Mouse (Mus musculus) T-helper 17 cell (primary cell): ENCODE data around the gene Nuak1.
"Not testable (repeated sequence)": the region's sequence is repeated elsewhere in the genome, so short reads cannot be mapped to it uniquely, and the experiment has no call there.

ENCODE experiments used
- in situ Hi-C, 2 experiments: fragments of 300-600 bp; cut with MboI, MseI; formaldehyde crosslinking; loops; 1 replicate in 1 of 2; 2 replicates in 1 of 2; pipeline ENCODE4 v1.15.1; 2025; ENCODE audit warnings: high pct_unique_total_duplicates in 2 of 2

Gene Nuak1

DNA sequence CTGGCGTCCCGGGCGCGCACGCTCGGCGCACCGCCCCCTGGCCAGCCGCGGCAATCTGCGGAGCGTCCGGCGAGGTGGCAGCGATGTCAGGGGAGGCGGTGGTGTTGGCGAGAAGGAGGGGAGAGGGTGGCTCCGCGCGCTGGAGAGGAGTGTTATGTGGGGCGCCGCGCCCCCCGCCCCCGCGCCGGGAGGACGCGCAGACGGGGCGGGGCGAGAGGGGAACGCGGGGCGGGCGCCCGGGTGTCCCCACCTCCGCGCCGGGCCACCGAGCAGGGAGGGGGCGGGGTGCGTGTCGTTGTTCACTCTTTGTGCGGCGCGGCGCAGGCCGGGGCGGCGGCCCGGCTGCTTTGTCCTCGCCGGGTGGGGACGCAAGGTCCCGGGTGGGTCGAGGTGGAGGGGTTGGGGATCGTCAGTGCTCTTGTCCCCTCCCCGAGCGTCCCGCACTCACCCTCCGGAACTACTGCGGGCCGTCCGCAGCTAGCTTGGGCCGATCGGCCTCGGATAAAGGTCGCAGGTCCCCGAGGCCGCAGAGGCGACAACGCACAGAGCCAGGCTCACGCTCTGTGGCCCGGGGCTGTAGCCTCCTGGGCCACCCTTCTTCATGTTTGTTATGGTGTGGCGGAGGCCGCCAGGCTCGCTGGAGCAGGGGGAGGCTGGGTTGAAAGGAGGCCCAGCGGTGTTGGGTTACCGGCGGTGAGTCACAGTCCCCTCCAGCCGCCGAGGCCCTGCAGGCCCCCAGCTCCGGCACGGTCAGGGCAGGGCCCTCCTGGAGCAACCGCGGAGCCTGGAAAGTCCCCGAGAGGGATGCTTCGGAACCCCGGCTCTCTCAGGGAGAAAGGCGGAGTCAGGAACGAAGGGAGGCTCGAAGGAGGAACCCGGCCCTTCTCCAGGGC lies at the start of gene Nuak1:
Nuak1 (minus strand) TSS at position 57 of the 893 bp plus-strand sequence.
- in situ Hi-C loops, result no loop called here

DNA sequence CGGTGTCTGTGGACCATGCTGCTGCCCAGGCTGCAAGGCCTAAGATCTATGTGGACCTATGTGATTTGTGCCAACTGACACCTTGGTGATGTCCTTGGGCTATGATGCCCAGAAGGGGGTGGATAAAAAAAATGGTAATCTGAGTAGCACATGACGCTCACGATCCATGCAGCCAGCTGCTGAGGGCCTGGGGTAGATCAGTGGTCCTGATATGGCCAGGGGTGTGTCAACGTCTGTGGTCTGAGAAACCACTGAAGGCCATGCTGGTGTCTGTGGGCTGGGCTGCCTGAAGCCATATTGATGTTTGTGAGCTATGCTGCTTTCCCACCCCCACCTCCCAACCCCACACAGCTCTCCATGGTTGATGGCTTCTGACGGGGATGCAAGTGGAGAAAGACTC lies 49.7 kb upstream of the Nuak1 start:
- in situ Hi-C loops, result no loop called here

DNA sequence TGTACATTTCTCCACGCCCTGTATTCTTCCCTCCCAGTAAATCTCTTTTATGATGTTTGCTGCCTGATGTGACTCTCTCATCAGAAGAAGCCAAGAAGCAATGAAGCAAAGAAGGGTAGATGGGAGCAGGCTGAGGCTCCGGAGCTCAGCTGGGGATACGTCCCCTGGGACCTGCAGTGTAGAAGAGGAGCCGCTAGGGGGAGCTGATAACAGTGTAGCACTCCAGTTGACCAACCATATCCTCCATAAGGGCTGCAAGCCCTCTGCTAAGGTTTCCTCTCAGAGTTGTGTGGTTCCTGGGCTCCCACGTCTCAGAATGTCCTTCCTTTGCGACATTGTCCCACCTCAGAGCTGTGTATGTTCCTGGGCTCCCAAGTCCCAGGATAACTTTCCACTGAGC lies 47.9 kb upstream of the Nuak1 start:
- in situ Hi-C loops, result no loop called here

DNA sequence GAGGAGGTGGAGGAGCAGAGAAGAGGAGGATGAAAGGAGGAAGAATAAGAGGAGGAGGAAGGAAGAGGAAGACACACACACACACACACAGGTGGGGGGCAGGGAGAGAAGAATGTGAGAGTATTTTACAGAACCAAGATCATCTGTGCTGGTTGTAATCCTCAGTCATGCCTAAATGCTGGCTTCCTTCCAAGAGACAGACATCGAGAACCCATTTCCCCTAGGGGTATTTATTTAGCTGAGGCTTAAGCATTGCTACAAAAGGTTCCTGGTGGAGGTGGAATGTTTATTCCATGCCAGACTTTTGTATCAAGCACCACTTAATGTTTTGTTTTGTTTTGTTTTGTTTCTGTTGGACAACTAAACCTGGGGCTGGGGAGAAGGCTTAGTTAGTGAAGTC lies 44.3 kb upstream of the Nuak1 start:
- in situ Hi-C loops, result no loop called here

DNA sequence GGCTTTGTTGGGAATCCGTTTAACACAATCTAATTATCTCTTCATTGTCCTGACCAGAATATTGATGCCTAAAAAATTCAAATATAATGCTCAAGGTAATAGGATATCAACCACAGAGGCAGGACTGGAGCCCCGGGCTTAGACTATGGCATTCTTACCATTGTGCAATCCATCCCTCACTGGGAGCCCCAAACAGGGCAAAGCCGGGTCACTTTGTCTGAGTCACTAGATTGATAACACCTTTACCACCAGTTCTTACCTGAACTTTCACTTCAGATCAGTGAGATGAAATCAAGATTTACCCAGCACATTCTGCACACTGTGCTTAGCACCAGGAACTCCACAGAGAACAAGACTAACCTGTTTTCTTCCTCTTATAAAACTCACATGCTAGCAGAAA lies 43.2 kb upstream of the Nuak1 start:
- in situ Hi-C loops, result no loop called here

DNA sequence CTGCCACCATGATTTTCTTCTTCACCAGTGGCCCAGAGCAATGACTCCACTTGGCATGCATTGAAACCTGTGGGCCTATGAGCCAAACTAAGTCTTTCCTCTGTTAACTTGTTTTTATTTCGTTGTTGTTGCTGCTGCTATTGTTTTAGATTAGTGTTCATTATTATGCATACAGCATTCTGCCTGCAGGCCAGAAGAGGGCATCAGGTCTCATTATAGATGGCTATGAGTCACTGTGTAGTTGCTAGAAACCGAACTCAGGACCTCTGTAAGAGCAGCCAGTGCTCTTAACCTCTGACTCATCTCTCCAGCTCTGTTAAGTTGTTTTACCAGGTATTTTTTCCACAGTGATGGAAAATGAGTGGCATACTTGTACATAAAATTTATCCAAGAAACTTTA lies 42.7 kb upstream of the Nuak1 start:
- in situ Hi-C loops, result no loop called here

DNA sequence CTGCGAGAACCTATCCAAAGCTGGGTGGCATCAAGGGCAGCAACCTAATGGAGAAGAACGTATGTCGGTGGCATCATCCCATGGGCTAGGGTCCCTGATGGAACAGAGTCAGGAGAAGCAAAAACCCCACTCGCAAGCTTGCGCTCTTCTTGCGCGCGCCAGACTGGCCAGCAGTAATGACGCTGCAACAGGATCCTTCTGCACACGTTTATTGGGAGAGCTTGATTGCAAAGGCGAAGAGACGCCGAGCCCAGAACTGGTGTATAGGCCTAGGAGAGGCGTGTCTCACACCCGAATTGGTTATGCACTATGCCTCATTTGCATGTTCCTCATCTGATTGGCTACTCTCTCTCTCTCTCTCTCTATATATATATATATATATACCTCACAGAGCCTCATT lies 42.0 kb upstream of the Nuak1 start:
- in situ Hi-C loops, result not testable (repeated sequence)

DNA sequence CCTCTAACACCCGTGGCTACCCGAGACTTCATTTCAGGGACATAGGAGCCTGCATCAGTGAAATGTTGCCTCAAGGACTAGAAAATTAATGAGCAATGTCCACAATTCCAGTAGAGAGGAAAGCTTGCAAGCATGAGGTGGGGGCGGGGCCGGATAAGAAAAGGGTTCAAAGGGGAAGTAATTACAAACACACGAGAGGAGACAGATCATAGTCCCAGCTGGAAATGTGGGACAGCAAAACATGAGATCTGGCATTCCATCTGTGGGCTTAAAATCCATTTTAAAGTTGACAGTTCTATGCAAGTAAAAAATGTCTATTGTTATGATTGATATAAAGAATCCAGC lies 40.9 kb upstream of the Nuak1 start:
- in situ Hi-C loops, result no loop called here

DNA sequence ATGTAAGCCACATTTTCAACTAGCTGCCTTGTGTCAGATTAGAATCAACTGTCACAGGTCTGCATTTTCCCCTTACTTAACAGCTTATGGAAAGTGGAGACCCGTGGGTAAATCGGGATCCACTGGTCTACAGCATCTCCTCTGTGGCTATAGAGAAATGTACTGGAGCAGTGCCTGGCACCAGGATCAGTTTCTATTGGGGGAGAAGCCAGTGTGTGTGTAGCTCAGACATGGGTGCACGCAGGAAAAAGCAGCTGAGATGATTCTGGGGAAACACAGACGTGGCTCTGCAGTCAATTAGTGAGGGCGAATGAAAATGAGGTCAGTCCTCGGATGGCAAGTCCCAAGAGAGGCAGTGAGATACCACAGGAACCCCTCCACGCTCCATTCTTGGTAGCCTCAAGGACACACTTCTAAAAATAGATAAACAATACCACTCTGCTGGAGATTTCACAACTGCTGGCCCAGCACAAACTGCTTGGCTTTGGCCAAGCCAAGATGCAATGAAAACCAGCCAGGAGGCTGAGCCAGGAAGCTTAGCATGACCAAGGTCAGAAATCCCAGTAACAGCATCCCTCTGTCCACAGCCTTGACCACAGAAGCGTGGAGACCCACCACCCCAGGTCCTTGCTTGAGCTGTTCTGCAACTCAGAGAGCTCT lies 40.4 kb upstream of the Nuak1 start:
- in situ Hi-C loops, result no loop called here

DNA sequence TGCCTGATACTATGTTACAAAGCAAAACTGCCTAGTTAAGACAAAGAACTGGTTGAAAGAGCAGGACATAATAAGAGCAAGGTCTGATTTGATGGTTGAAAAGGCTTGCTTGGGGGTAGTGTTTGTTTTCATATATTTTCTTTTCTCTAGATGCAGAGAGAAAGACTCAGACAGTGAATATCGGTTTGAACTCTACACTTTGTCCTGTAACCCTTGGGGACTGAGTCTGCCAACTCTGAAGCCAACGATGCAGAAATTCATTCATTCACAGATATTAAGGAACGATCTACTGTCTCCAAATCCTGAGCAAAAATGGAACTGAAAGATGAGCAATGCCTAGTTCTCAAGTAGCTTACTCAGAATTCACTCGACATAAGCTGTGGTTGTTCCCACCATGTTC lies 39.7 kb upstream of the Nuak1 start:
- in situ Hi-C loops, result no loop called here

DNA sequence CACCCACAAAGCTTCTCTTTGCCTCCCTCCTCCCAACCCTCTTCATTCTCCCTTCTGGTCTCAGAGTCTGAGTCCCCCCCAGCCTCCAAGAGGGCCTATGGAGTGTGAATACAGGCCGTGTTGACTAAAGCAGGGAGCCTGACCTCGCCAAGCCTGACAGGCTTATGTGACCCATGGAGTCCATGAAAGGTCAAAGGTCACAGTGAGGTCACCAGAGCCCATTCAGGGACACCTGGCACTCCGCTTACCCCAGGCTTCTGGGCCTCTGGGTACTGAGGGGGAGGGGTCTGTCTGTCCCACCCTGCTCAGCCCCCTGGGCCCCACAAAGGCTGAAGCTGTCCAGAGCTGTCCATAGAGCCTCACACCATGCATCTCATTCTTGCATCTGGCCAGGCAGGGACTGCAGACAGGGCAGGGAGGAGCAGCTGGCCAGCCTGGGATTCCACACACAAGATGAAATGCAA lies 37.2 kb upstream of the Nuak1 start:
- in situ Hi-C loops, result no loop called here

DNA sequence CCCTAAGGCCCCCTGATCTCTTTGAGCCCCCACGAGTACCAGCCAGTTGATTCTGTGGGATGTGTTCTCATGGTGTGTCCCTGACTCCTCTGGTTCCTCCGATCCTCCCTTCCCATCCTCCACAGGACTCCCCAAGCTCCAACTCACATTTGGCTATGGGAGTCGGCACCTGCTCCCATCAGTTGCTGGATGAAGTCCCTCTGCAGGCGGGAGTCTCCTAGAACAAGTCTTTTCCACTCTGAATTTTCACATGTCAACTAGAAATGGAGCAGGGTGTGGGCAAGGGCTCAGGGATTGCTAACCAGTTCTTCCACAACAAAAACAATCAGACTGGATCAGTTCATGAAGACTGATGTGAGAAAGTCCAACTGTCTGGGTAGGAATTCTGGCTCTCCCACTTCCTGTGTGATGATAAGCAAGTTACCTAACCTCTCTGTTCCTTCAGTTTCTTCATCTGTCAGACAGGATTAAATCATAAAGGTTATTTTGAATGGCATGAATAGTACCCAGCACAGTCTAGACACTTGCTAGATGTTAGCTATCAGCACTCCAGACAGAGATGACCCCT lies 36.7 kb upstream of the Nuak1 start:
- in situ Hi-C loops, result no loop called here

DNA sequence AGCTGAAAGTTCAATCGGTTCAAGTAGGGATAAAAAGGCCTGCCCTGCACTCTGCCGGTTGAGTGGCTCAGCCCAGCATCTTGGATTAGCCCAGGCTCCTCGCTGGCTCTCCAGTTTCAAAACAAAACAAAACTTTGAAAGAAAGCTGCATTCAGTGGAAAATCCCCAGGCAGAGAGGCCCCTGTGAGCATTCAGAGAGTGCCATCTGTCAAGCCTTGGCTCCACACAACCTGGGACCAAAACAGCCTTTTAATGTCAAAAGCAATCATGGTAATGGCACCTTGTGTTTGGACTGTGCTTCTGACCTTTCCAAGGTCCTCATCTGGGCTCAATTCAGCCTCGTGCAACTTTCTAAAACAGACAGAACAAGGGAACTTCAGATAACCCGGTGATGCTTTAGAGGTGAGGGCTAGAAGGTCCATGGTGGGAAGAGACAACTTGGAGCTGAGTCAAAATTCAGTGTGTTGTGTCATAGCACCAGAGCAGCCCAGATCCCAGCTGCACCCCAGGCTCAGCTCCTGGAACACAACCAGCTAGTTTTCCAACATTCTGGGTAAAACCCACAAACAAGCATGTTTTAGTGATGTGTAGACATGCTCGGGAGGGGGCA lies 27.3 kb upstream of the Nuak1 start:
- in situ Hi-C loops, result no loop called here

DNA sequence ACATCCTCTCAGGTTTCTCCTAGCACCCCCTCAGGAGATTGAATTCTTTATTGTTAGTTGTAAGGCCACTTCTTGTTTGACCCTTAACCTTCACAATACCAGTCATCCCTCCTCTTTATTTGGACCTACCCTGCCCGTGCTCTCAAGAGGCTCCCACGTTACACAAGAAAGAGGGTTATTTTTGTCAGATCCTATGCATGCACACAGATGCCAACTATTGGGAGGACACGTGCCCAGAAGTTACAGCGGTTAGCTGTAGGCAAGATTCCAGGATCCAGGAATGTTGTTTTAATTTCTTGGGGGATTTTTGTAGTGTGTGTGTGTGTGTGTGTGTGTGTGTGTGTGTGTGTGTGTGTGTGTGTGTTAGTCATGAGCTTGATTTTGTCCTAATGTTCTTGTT lies 25.1 kb upstream of the Nuak1 start:
- in situ Hi-C loops, result no loop called here

DNA sequence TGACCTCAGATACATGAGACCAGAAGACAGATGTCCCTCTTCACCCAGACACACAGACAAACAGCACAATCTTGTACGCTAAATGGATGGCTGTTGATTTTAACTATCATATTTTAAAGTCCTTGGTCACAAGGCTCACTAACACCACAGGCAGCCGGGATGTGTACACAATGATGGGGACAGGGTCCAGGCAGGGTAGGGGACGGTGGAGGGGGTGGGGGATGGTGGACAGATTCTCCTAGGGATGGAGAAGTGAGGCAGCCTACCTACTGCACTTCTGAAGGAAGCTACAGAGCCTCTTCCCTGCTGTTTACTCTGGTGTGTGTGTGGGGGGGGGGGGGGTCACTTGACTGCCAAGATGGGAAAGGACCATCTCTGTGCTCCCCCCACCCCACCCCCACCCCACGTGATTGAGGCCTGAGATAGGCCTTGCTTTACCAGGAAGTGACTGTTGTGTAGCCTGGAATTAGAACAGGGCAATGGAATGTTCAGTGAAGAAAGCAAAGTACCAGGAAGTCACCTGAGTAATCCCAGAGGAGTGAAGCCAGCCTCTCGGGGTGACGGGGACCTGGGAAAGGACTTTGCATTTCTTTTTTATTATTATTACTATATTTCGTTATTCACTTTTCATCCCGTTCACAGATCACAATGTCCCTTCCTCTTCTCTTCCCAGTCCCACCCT lies 20.2 kb upstream of the Nuak1 start:
- in situ Hi-C loops, result no loop called here

DNA sequence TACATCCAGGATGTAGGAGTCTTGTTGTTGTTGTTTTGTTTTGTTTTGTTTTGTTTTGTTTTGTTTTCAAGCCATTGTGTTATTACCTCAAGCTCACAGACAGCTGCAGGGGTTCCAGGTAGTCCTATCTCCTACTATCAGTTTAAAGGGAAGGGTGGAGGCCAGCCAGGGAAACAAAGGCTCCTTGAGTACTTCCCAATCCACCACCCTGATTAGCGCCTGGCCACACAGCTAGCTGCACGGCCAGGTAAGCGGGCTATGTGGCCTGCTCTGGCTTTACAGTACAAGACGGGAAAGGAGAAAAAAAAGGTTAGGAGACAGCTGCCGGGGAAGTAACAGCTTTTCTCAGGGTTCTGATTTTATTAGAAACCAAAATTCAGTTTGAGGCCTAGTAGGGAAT lies 17.7 kb upstream of the Nuak1 start:
- in situ Hi-C loops, result no loop called here

DNA sequence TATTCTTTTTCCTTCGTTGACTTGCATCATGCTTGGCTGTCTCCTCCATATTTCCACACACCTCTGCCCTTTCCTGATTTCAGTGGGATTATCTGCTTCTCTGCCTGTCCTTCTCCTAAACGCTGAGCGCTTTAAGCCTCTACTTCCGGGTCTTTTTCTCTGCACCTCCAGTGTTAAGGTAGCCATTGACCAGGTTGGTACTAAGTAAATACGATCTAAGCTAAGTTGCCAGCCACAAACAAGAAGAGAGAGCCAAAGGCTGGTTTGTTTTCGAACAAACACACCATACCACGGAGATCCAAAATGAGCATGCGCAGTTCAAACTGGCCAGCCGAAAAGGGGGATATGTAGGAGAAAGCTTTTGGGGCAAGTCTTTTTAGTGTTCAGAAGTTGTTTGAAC lies 17.1 kb upstream of the Nuak1 start:
- in situ Hi-C loops, result no loop called here

DNA sequence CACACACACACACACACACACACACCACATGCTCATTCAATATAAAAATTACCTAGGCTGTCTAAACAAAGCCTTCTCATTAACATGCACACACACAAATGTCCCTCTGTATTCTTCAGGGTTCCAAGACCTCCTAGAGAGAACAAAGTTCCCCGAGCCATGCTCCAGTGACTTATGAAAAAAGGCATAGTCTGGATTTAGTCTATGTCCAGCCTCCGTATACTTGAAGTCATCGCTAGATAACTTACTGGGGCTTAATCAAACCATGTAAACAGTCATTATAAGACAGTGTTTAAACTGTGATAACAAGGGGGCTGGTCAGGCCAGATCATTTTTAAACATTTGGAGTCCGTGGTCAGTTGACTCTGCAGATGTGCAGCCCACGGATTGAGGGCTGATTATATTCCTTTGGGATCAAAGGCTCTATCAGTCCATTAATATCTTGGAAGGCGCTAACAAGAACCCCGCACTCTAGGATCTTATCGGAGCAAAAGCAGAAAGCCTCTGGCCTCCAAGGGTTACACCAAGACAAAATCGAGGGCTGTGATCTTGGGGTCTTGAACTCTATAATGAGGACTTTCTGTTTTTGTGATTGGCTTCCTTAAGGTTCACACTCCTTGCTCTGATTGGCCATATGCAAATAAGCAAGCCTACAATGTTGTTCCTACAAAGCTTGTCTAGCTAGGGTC lies 16.4 kb upstream of the Nuak1 start:
- in situ Hi-C loops, result no loop called here

DNA sequence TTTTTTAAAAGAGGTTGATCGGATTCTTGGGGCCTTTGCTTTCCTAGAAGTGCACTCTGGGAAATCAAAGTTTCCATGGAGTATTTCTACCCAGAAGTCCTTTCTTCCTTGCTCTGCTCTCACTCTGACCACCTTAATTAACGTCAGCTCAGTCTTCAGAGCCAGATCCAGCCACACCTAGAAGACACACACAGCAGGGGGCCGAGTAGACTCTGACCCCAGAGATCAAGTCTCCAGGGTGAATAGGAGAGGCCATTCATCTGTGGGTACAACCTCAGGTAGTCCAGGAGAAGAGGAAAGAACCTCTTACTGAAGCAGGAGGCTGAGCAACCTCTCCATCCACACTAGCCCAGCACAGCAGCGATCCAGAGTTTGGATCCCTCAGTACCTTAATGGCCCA lies 11.5 kb upstream of the Nuak1 start:
- in situ Hi-C loops, result loop anchor here in 1 of 2 experiments (5.0 kb wide), 1 partner anchor 635 kb away; no protein-coding TSS in a partner anchor

DNA sequence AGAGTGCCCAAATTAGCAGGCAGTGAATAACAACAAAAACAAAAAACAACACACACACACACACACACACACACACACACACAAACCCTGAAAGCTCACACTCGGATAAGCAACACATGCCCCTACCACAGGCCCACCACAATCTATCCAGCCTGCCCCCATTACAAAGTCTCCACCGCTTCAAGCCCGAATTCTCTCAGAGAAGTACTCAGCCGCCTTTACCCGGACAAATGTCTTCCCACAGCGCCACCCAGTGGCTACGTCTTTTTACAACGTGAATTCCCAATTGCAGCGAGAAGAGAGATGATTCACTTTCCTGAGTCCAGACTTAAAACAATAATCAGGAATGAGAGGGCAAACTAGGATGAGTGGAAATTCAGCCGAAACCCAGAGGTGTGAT lies 10.3 kb upstream of the Nuak1 start:
- in situ Hi-C loops, result loop anchor here in 1 of 2 experiments (5.0 kb wide), 1 partner anchor 633 kb away; no protein-coding TSS in a partner anchor

DNA sequence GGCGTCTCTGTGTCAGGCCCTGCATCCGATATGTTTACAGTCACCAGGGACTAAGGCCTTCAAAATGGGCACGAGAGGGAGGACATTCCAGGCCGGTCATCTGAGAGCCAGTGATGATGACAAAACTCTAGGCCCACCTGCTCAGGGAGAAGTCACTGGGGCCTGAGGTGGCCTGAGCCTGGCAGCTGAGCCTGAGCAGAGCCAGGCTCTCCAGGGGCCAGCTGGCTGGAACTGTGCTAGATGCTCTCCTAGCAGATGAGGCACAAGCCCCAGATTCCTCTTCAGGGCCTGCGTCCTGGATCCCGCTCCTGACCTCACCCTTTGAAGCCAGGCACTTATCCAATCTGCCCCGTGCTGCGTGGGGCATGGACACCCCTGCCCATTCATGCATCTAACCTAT lies 9.3 kb upstream of the Nuak1 start:
- in situ Hi-C loops, result loop anchor here (5.0 kb wide), 1 partner anchor 632 kb away; no protein-coding TSS in a partner anchor
